Mouse (Mus musculus) layer of hippocampus, adult 2 months (tissue): ENCODE measurements around the gene Ccdc182. TPM values are rescaled to one million over a fixed set of nuclear protein-coding genes. Genes with fewer than 3 reads are reported as not detected.
A peak's percentile ranks its signal among the peaks of the same experiment; 100 is the strongest.

Experiments used
- DNase-seq, 2 experiments: peaks; one replicate each; pipeline ENCODE4 v3.0.0; 2022; ENCODE audit warnings: low spot score in 2 of 2
- H3K27ac ChIP-seq: fragments of 200-600 bp; 2 replicates; pipeline ENCODE4 v1.8.1; 2022
- H3K4me3 ChIP-seq: fragments of 200-600 bp; 2 replicates; pipeline ENCODE4 v1.8.1; 2022; ENCODE audit warnings: mild to moderate bottlenecking
- CTCF ChIP-seq: fragments of 200-600 bp; conservative IDR thresholded peaks from 2 replicates; pipeline ENCODE4 v1.8.1; 2022; ENCODE audit warnings: antibody characterized with exemption, mild to moderate bottlenecking, moderate library complexity
- total RNA-seq, 2 experiments: library from RNA; stranded (reverse); gene quantifications; 2 replicates each; pipeline ENCODE4 v1.2.3; 2021

Gene Ccdc182
- total RNA-seq, 2 experiments from 2014 or later: not detected

GRCm38 (mm10) chr11:88291245-88291644, 2.6 kb upstream of the Ccdc182 start:
- TF ChIP-seq CTCF: no peak
- Histone ChIP-seq H3K4me3 (no peak overlapping the region), H3K27ac (no peak overlapping the region)
- no peak for DNase-seq

- peak; percentile 12 to 41 for DNase-seq
- Histone ChIP-seq H3K4me3 (no peak overlapping the region), H3K27ac (no peak overlapping the region)
- TF ChIP-seq CTCF: peak; percentile 85
Measured at GRCm38 (mm10) chr11:88291688-88292087, 2.2 kb upstream of the Ccdc182 start.

DNA sequence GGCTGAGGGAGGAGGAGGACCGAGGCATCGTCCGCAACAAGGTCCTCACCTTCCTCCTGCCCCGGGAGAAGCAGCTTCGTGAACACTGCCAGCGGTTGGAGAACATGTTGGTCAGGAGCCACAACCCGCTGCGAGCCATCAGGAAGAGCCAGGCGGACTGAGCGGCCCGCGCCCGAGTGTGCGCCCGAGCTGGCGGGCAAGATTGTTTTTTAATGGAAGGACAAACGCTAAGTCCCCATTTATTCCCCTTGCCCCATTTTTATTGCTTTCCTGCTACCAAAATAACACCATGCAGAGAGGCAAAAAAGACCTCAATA, 494 bp downstream of the Ccdc182 start:
- Histone ChIP-seq H3K4me3 (no peak overlapping the region), H3K27ac (no peak overlapping the region)
- no peak for TF ChIP-seq CTCF
- DNase-seq: no peak

- no peak for TF ChIP-seq CTCF
- Histone ChIP-seq H3K27ac (no peak overlapping the region), H3K4me3 (no peak overlapping the region)
- DNase-seq: no peak
Measured at GRCm38 (mm10) chr11:88295298-88295697, 1.4 kb downstream of the Ccdc182 start.

- no peak for DNase-seq
- TF ChIP-seq CTCF: peak; percentile 46
- Histone ChIP-seq H3K4me3 (no peak overlapping the region), H3K27ac (no peak overlapping the region)
Measured at GRCm38 (mm10) chr11:88297526-88297925, 3.7 kb downstream of the Ccdc182 start.

DNA sequence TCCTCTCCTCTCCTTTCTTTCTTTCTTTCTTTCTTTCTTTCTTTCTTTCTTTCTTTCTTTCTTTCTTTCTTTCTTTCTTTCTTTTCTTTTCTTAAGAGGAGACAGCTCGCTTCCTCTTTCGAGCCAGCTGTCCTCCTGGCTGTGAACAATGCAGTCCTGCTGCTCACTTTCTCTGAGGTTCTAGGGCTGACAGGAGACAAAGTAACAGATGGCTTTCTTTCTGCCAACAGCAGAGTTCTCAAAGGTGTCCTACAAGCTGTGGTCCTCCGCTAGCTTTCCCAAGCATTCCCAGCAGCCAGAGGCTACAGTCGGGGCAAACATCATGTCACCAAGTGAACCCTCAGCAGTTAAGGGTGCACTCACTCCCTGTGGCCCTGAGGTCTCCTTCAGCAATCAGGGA, 5.5 kb downstream of the Ccdc182 start:
- no peak for DNase-seq
- no peak for TF ChIP-seq CTCF
- Histone ChIP-seq H3K4me3 (no peak overlapping the region), H3K27ac (no peak overlapping the region)

DNA sequence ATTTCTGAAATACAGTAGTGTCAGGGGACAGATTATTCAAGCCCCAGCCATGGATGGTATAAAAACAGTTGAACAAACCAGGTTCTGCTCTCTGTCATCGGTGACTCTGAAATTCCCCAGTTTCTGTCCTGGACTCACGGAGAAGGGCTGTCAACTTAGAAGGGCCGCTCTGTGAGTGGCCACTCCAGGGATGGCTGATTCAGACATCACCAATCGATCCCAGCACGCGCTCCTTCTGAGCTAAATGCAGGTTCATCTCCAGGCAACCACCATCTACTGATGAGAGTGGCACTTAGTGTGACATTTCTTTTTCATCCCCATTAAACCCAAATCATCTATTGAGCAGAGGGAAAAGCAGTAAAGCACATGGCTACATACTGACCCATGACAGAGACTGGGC, 7.8 kb downstream of the Ccdc182 start:
- no peak for TF ChIP-seq CTCF
- DNase-seq: no peak
- Histone ChIP-seq H3K4me3 (no peak overlapping the region), H3K27ac (no peak overlapping the region)

GRCm38 (mm10) chr11:88305759-88306158, 11.9 kb downstream of the Ccdc182 start:
- Histone ChIP-seq H3K4me3 (no peak overlapping the region), H3K27ac (no peak overlapping the region)
- TF ChIP-seq CTCF: no peak
- DNase-seq: no peak

GRCm38 (mm10) chr11:88307616-88308543, 14.0 kb downstream of the Ccdc182 start:
- Histone ChIP-seq H3K4me3 (no peak overlapping the region), H3K27ac (no peak overlapping the region)
- no peak for DNase-seq
- peak; percentile 60 for TF ChIP-seq CTCF

- Histone ChIP-seq H3K27ac (no peak overlapping the region), H3K4me3 (no peak overlapping the region)
- no peak for TF ChIP-seq CTCF
- no peak for DNase-seq
Measured at GRCm38 (mm10) chr11:88309059-88309700, 15.3 kb downstream of the Ccdc182 start.

GRCm38 (mm10) chr11:88310773-88311172, 16.9 kb downstream of the Ccdc182 start:
- no peak for DNase-seq
- TF ChIP-seq CTCF: no peak

DNA sequence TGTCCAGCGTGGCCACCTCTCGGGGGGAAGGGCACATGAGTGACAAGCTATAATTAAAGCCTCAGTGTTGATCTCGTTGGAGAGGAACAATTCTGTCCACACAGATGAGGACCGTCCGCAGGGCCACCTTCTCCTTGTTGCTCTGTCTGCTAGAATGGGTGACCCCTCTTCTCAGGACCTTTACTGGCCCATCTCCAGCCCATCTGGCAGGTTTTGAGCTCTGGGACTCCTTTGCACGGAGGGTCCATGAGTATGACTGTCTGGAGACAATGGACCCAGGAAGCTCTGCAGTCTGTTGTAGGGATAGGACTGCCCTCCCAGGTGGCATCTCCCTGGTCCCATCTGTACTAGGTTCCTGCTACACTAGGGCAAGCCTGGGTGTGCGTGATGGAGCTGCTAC, 17.7 kb downstream of the Ccdc182 start:
- no peak for DNase-seq
- no peak overlapping the region for H3K27ac ChIP-seq
- no peak for TF ChIP-seq CTCF
- H3K4me3 ChIP-seq: no peak overlapping the region

More at GRCm38 (mm10) chr11:88310773-88311172, 16.9 kb downstream of the Ccdc182 start:
- no peak overlapping the region for H3K27ac ChIP-seq
- no peak overlapping the region for H3K4me3 ChIP-seq

DNA sequence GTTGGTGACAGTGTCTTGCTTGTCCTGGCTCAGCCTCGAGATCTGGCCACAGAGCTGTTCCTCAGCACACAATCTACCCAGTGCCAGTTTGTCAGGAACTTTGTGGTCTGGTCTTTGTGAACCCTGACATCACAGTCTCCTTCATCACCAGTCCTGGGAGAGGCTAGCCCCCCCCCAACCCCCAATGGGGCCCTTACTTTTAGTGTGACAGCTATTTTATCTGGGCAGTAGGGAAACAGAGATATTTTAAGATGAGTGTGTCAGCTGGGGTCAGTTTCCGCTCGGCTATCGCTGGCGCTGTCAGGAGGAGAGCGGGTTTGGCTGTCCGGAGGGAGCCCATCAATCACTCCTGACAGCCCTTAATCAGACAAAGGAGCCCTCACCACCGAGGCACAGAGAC, 19.7 kb downstream of the Ccdc182 start:
- no peak for TF ChIP-seq CTCF
- no peak overlapping the region for H3K27ac ChIP-seq

DNA sequence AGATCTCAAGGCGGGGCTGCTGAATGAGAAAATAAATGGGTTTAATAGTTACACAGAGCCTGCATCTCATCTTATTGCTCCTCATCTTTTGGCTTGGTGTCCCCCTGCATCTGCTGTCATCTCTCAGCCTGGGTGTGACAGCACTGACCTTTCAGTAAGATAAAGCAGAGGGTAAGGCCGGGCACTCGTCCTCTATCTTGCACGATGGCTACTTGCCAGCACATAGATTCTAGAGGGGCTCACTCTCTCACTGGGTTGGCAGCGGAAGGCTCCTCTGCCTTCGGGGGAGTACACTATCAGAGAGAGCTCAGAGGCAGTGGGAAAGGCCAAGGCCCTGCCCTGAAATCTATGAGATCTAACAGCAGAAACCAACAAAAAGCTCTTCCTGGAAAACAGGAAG, 20.6 kb downstream of the Ccdc182 start:
- no peak for TF ChIP-seq CTCF
- H3K4me3 ChIP-seq: no peak overlapping the region
- no peak for DNase-seq
- no peak overlapping the region for H3K27ac ChIP-seq

More for the DNA sequence above, 19.7 kb downstream of the Ccdc182 start:
- DNase-seq: no peak
- no peak overlapping the region for H3K4me3 ChIP-seq
